Mouse (Mus musculus) hindbrain, embryonic 12.5 days (tissue): ENCODE measurements around the gene Gm37240. TPM values are rescaled to one million over a fixed set of nuclear protein-coding genes. Genes with fewer than 3 reads are reported as not detected.
A peak's percentile ranks its signal among the peaks of the same experiment; 100 is the strongest.

Experiments used
- ATAC-seq: fragments of 200-750 bp; cut with Nextera tagmentation; 2 replicates; pipeline ENCODE4 v1.8.0; 2017; ENCODE audit warnings: moderate TSS enrichment; ENCODE audit not compliant: low FRiP score
- H3K27ac ChIP-seq: fragments of 300-500 bp; sonication (generic); 2 replicates; pipeline ENCODE4 v1.5.1; 2016; ENCODE audit warnings: mild to moderate bottlenecking
- H3K27me3 ChIP-seq: fragments of 300-500 bp; sonication (generic); 2 replicates; pipeline ENCODE4 v1.6.1; 2016; ENCODE audit warnings: mild to moderate bottlenecking
- H3K36me3 ChIP-seq: fragments of 300-500 bp; sonication (generic); 2 replicates; pipeline ENCODE4 v1.6.1; 2016; ENCODE audit warnings: mild to moderate bottlenecking
- H3K4me1 ChIP-seq: fragments of 300-500 bp; sonication (generic); 2 replicates; pipeline ENCODE4 v1.6.1; 2016
- H3K4me2 ChIP-seq: fragments of 300-500 bp; sonication (generic); replicated peaks from 2 replicates; pipeline ENCODE4 v1.6.1; 2016; ENCODE audit warnings: mild to moderate bottlenecking
- H3K4me3 ChIP-seq: fragments of 300-500 bp; sonication (generic); 2 replicates; pipeline ENCODE4 v1.5.1; 2016; ENCODE audit warnings: mild to moderate bottlenecking
- H3K9ac ChIP-seq: fragments of 300-500 bp; sonication (generic); 2 replicates; pipeline ENCODE4 v1.6.1; 2016; ENCODE audit warnings: mild to moderate bottlenecking, moderate library complexity
- H3K9me3 ChIP-seq: fragments of 300-500 bp; sonication (generic); replicated peaks from 2 replicates; pipeline ENCODE4 v1.6.1; 2016; ENCODE audit warnings: mild to moderate bottlenecking
- WGBS: fragments of 180-500 bp; shearing (Covaris S2); methylation state at CpG from one replicate; pipeline ENCODE4 v1.1.7; 2016; 5-methylcytosine and 5-hydroxymethylcytosine counted together
- polyA plus RNA-seq: library from polyadenylated mRNA; unstranded; fragments of >200 nt; fragmentation: Nextera tagmentation; extraction: Ambion mirVana; gene quantifications from 2 replicates; pipeline ENCODE4 v1.2.1, GENCODE M21; 2016

Gene Gm37240
- polyA plus RNA-seq, 1 experiment from 2014 or later: 3.3 TPM

DNA sequence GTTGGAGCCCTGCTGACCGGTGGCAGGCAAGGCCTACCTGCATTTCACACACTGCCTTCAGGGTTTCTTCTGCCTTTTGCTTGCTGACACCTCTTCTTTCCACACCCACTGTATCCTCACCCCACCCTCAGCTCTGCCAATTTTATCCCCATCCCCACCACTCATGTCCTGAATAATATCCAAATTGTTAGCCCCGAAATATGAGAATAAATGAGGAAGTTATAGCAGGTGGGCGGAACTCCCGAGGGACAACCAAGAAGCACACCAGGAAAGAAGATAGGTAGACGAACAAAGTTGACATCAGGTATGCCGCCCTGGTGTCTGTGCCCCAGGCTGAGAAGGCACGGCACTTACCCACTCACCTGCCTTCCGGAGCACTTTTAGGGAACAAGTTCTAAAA lies 1207.8 kb downstream of the Gm37240 start:
- H3K4me2 ChIP-seq: no peak overlapping the region
- H3K27ac ChIP-seq: no peak overlapping the region
- no peak overlapping the region for H3K9ac ChIP-seq
- no peaks in the 10 kb centered on the region for H3K27me3 ChIP-seq
- H3K36me3 ChIP-seq: no peaks in the 10 kb centered on the region
- WGBS: 95% methylated on average over 8 of the region's 8 CpGs
- H3K9me3 ChIP-seq: no peaks in the 10 kb centered on the region
- no peak for ATAC-seq
- no peaks in the 10 kb centered on the region for H3K4me1 ChIP-seq
- no peak overlapping the region for H3K4me3 ChIP-seq

DNA sequence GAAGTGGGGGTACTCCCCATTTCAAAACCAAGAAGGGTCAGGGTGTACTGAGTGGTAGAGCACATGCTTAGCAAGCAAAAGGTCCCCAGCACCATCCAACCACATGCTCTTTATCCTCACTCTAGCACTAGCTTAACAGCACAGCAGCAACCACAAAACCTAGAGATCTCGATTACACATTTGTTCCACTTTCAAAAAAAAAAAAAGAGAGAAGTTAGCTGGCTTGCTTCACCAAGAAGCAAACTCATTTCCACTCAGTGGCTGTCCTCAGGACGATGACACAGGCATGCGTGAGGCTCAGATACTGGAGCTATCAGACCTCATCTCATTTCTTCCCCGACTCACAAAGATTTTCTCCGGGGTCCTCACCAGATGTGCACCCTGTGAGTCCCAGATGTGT lies 1208.4 kb downstream of the Gm37240 start:
- no peaks in the 10 kb centered on the region for H3K36me3 ChIP-seq
- H3K4me2 ChIP-seq: no peak overlapping the region
- no peak for ATAC-seq
- no peaks in the 10 kb centered on the region for H3K9me3 ChIP-seq
- no peak overlapping the region for H3K4me3 ChIP-seq
- no peaks in the 10 kb centered on the region for H3K4me1 ChIP-seq
- 86% methylated on average over 5 of the region's 5 CpGs for WGBS
- H3K27me3 ChIP-seq: no peaks in the 10 kb centered on the region
- no peak overlapping the region for H3K27ac ChIP-seq
- no peak overlapping the region for H3K9ac ChIP-seq

DNA sequence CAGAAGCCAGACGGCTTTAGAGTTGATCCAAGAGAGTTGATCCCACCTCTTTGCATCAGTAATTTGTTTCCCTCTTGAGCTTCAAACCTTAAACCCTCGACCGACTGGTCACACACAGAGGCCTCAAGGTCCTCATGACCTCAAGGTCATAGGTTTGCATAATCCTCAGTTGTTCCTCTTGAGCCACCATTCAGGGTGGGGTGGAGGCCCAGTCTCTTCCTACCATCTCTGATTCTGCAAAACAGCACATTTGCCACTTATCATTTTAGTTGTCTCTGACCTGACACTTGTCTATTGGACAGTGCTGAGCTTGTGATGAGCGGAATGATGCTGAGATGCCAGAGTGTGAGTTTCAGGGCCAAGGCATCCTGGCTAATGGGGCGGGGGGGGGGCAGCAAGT lies 1211.6 kb downstream of the Gm37240 start:
- no peak overlapping the region for H3K4me3 ChIP-seq
- H3K9ac ChIP-seq: no peak overlapping the region
- no peaks in the 10 kb centered on the region for H3K4me1 ChIP-seq
- H3K27me3 ChIP-seq: no peaks in the 10 kb centered on the region
- no peak overlapping the region for H3K4me2 ChIP-seq
- no peak overlapping the region for H3K27ac ChIP-seq
- H3K36me3 ChIP-seq: no peaks in the 10 kb centered on the region
- 72% methylated on average over 5 of the region's 5 CpGs for WGBS
- no peak for ATAC-seq
- H3K9me3 ChIP-seq: no peaks in the 10 kb centered on the region

DNA sequence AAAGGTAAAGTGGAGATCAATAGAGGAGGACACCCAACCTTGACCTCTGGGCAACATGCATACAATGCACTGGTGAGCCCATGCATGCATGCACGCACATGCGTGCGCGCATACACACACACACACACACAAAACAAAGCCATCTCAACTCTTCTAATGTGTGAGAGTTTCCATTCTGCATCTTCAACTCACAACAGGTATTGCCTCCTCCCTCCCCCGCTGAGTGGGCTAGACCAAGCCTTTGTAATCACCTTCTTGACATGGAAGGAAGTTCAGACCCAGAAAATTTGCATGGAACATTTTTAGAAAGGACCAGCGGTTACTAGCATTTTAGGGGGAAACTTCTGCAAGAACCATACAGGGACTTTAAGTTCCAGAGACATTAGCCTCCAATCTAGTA lies 1213.8 kb downstream of the Gm37240 start:
- Histone ChIP-seq H3K27ac (no peak overlapping the region), H3K4me1 (no peaks in the 10 kb centered on the region), H3K4me3 (no peak overlapping the region), H3K9ac (no peak overlapping the region), H3K4me2 (no peak overlapping the region), H3K9me3 (no peaks in the 10 kb centered on the region), H3K27me3 (no peaks in the 10 kb centered on the region), H3K36me3 (no peaks in the 10 kb centered on the region)
- WGBS: 92% methylated on average over 6 of the region's 6 CpGs
- no peak for ATAC-seq

DNA sequence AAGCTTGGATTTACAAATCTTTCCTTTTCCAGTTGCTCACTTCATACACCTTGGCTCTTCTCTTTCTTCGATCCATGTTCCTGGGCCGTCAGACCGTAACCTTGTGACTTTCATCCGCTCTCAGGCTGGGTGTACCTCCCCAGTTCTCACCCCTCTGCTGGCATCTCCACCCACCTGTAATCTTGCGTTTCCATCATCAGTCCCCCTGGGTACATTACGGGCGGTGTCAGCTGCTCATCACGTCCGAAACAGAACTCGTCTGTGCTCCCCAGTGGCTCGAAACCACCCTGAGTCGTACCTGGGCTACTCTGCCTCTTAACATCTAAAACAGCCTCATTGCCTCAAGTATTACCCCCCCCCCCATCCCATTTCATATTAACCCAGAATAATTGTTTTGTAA lies 1215.2 kb downstream of the Gm37240 start:
- Histone ChIP-seq H3K4me1 (no peaks in the 10 kb centered on the region), H3K36me3 (no peaks in the 10 kb centered on the region), H3K4me3 (no peak overlapping the region), H3K9ac (no peak overlapping the region), H3K27ac (no peak overlapping the region), H3K4me2 (no peak overlapping the region), H3K27me3 (peaks cover 8% of the 10 kb centered on the region), H3K9me3 (no peaks in the 10 kb centered on the region)
- 88% methylated on average over 12 of the region's 12 CpGs for WGBS
- ATAC-seq: no peak

DNA sequence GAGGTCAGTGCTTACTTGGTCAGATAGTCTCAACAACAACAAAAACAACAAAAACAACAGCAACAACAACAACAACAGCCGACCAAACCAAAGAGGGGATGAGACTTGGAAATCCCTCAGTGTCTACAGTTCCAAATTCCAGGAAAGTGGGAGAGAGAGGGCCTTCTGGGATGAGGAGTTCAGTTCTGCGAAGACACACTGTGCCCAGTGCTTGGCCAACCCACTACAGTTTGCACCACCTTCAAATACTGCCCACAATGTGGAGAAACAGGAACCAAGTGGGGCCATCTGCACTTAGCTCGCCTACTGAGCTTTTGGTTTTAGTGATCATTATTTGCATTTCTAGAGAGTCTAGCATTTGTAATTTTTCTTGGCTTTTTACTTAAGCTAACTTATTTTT lies 1218.4 kb downstream of the Gm37240 start:
- H3K27me3 ChIP-seq: peaks cover 35% of the 10 kb centered on the region
- WGBS: 84% methylated on average over 3 of the region's 3 CpGs
- ATAC-seq: no peak

DNA sequence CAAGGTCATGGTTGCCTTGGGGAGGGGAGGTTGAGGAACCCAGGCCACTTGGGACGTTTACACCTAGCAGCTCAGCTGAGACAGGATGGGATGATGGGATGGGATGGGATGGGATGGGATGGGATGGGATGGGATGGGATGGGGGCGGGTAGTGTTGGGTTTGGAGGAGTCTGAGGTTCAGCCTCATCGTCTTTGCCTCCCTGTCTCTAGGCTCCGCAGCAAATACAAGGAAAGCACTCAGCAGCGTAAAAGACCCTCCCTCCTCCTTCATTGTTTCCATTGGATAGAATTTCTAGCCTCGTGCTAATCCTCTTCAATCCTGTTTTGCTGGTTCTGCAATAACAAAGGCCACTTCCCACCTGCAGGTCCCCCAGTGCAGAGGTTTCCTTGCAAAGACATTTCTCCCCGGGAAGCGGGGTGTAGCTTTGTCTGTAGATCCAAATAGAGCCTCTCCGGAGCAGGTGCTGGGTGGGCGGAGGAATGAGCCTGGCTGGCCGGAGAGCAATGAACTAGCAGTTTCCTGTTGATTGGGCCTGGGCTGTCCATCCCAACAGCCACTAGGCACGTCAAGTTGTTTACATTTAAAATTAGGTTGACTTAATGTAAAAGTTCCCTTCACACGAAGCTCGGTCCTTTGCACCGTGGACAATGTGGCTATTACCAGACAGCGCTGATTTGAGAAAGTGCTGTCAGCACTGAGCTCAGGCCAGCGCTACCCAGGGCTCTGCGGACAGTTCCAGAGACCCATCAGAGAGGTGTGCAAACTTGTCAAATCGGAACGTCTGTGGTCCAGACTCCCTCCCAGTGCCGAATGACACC lies 1221.9 kb downstream of the Gm37240 start:
- H3K4me1 ChIP-seq: peaks cover 10% of the 10 kb centered on the region
- H3K4me2 ChIP-seq: peak overlapping the region; percentile 57
- peak; percentile 66 for ATAC-seq
- H3K27me3 ChIP-seq: peaks cover 36% of the 10 kb centered on the region
- WGBS: 4% methylated on average over 21 of the region's 21 CpGs
- H3K36me3 ChIP-seq: no peaks in the 10 kb centered on the region
- H3K27ac ChIP-seq: no peak overlapping the region
- H3K9ac ChIP-seq: peak overlapping the region; percentile 45; the same call in 1 of the 2 replicates
- H3K4me3 ChIP-seq: peak overlapping the region; percentile 25
- H3K9me3 ChIP-seq: no peaks in the 10 kb centered on the region

More for the DNA sequence above, 1218.4 kb downstream of the Gm37240 start:
- Histone ChIP-seq H3K4me2 (no peak overlapping the region), H3K4me3 (no peak overlapping the region), H3K4me1 (peaks cover 10% of the 10 kb centered on the region), H3K36me3 (no peaks in the 10 kb centered on the region), H3K9ac (no peak overlapping the region), H3K27ac (no peak overlapping the region), H3K9me3 (no peaks in the 10 kb centered on the region)

DNA sequence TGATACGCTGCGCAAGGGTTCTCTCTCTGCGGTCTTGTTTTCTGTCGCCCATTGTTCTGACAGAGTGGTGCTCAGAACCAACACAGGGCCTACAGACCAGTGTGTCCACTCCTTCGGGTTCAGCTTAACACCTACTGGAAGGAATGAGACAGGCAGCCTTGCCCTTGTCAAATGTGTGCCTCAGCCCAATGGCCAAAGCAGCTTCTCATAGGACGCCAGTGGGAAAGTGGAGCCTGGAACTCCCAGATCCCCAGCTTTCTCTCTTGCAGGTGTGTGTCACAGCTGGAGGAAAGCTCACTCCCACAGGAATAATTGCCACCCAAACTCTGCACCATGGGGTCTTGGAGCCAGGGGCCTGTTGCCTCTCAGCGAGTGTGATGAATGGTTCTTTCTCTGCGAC lies 1222.6 kb downstream of the Gm37240 start:
- Histone ChIP-seq H3K27me3 (peaks cover 36% of the 10 kb centered on the region), H3K9me3 (no peaks in the 10 kb centered on the region), H3K36me3 (no peaks in the 10 kb centered on the region), H3K4me3 (no peak overlapping the region), H3K27ac (no peak overlapping the region), H3K4me1 (peaks cover 10% of the 10 kb centered on the region), H3K4me2 (no peak overlapping the region), H3K9ac (no peak overlapping the region)
- no peak for ATAC-seq
- WGBS: 67% methylated on average over 8 of the region's 8 CpGs

DNA sequence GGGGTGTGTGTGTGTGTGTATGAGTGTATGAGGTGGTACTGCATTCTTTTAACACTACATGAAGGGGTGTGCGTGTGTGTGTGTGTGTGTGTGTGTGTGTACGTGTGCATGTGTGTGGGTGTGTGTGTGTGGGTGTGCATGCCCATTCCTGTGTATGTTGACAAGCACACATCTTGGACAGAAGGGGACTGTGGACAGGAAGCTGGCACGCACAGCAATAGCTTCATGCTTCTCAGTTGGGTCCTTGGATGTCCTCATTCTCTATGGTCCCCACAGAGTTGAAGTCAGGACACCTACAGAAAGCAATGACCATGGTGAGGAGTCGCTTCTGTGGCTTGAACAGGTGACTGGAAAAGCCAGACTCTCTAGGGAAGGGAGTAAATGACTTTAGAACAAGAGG lies 1223.5 kb downstream of the Gm37240 start:
- peaks cover 10% of the 10 kb centered on the region for H3K4me1 ChIP-seq
- H3K36me3 ChIP-seq: no peaks in the 10 kb centered on the region
- H3K4me3 ChIP-seq: no peak overlapping the region
- H3K9ac ChIP-seq: no peak overlapping the region
- H3K4me2 ChIP-seq: no peak overlapping the region
- no peak overlapping the region for H3K27ac ChIP-seq
- WGBS: 86% methylated on average over 4 of the region's 4 CpGs
- H3K9me3 ChIP-seq: no peaks in the 10 kb centered on the region
- no peak for ATAC-seq
- peaks cover 36% of the 10 kb centered on the region for H3K27me3 ChIP-seq

DNA sequence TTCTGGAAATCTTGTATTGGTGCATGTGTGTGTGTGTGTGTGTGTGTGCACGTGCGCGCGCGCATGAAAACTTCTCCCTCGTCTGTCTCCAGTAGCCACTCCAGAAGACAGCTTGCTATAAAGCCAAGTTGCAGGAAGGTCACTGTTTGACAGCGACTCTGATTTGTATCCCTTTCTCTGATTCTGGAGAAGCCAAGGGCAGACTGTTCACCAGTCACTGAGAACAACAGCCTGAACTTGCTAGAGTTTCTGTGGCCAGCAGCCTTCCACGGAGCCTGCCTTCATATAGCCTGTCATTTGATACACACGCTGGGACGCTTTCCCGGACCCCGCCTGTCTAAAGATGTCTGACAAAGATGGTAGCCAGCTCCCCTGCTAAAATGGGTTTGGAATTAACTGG lies 1224.2 kb downstream of the Gm37240 start:
- peaks cover 10% of the 10 kb centered on the region for H3K4me1 ChIP-seq
- no peak overlapping the region for H3K27ac ChIP-seq
- H3K9me3 ChIP-seq: no peaks in the 10 kb centered on the region
- no peak overlapping the region for H3K9ac ChIP-seq
- H3K4me3 ChIP-seq: no peak overlapping the region
- no peaks in the 10 kb centered on the region for H3K36me3 ChIP-seq
- ATAC-seq: no peak
- 81% methylated on average over 12 of the region's 12 CpGs for WGBS
- H3K27me3 ChIP-seq: peaks cover 36% of the 10 kb centered on the region
- H3K4me2 ChIP-seq: no peak overlapping the region

DNA sequence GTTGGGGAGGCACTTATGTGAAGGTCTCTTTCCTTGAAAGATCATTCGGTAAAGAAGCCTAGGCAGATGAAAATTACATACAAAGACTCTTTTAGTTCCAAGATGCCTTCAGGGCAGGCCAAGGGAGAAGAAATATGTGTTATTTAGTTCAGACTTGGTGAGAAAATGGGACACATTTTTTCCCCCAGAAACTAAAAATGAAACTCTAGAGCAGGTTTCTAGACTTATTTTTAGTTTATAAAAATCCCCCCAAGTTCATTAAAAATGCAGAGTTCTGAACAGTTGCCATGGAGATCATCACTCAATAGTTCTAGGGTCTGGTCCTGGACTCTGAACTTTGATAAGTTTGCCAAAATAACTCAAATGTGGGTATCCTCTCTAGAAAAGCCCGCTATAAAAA lies 1226.9 kb downstream of the Gm37240 start:
- 90% methylated on average over 2 of the region's 2 CpGs for WGBS
- no peak for ATAC-seq
- Histone ChIP-seq H3K4me3 (no peak overlapping the region), H3K27me3 (peaks cover 15% of the 10 kb centered on the region; the same call in 1 of the 2 replicates), H3K9ac (no peak overlapping the region), H3K4me2 (no peak overlapping the region), H3K9me3 (no peaks in the 10 kb centered on the region), H3K27ac (no peak overlapping the region), H3K4me1 (peaks cover 2% of the 10 kb centered on the region), H3K36me3 (no peaks in the 10 kb centered on the region)

DNA sequence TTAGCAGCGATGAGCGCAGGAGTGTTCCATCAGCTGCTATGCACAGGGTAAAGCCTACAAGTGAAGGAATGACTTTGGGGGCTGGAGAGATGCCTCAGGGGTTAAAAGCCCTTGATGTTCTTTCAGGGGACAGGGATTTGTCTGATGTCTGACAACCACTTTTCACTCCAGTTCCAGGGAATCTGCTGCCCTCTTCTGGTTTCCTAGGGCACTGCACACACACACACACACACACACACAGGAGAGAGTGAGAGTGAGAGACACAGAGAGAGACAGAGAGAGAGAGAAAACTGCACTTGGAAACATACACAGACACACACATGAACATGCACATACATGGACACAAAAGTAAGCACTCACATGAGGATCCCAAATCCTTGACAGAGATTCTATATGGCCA lies 1228.4 kb downstream of the Gm37240 start:
- no peak for ATAC-seq
- 100% methylated on average over 2 of the region's 2 CpGs for WGBS

DNA sequence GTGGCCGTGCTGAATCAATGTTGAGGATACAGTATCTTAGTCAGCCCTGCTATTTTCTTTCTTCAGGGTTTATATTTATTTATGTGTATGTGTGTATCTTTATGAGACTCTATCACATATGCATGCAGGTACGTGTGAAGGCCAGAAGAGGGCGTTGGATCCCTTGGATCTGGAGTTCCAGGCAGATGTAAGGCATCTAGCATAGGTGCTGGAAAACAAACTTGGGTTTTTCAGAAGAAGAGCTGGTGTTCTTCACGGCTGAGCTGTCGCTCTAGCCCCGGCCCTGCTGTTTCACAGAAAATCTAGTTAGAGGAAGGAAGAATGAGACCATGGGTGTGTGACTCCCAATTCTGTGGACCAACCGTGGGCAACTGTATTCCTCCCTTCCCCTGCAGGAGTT lies 1229.3 kb downstream of the Gm37240 start:
- ATAC-seq: no peak
- Histone ChIP-seq H3K4me1 (peaks cover 16% of the 10 kb centered on the region), H3K9ac (no peak overlapping the region), H3K27me3 (no peaks in the 10 kb centered on the region), H3K4me2 (no peak overlapping the region), H3K27ac (no peak overlapping the region), H3K4me3 (no peak overlapping the region), H3K9me3 (no peaks in the 10 kb centered on the region), H3K36me3 (no peaks in the 10 kb centered on the region)
- 90% methylated on average over 7 of the region's 7 CpGs for WGBS

More for the DNA sequence above, 1228.4 kb downstream of the Gm37240 start:
- H3K27ac ChIP-seq: no peak overlapping the region
- no peak overlapping the region for H3K9ac ChIP-seq
- no peaks in the 10 kb centered on the region for H3K27me3 ChIP-seq
- no peaks in the 10 kb centered on the region for H3K36me3 ChIP-seq
- H3K4me3 ChIP-seq: no peak overlapping the region
- H3K4me2 ChIP-seq: no peak overlapping the region
- peaks cover 16% of the 10 kb centered on the region for H3K4me1 ChIP-seq
- H3K9me3 ChIP-seq: no peaks in the 10 kb centered on the region
